Mouse (Mus musculus) liver, embryonic 16.5 days (tissue): ENCODE measurements around the gene Gm9195. TPM values are rescaled to one million over a fixed set of nuclear protein-coding genes. Genes with fewer than 3 reads are reported as not detected.

Experiments used
- ATAC-seq: fragments of 200-750 bp; cut with Nextera tagmentation; 2 replicates; pipeline ENCODE4 v1.8.0; 2017; ENCODE audit warnings: low read depth, mild to moderate bottlenecking, moderate number of reproducible peaks, moderate library complexity
- H3K27ac ChIP-seq: fragments of 300-500 bp; sonication (generic); 2 replicates; pipeline ENCODE4 v1.5.1; 2014; ENCODE audit warnings: mild to moderate bottlenecking, low read length
- H3K27me3 ChIP-seq: fragments of 300-500 bp; sonication (generic); 2 replicates; pipeline ENCODE4 v1.6.1; 2014; ENCODE audit warnings: low read depth, low read length, mixed read lengths; ENCODE audit not compliant: control insufficient read depth, insufficient read depth
- H3K36me3 ChIP-seq: fragments of 300-500 bp; sonication (generic); 2 replicates; pipeline ENCODE4 v1.6.1; 2014; ENCODE audit warnings: mild to moderate bottlenecking; ENCODE audit not compliant: control insufficient read depth, insufficient read depth
- H3K4me1 ChIP-seq: fragments of 300-500 bp; sonication (generic); 2 replicates; pipeline ENCODE4 v1.6.1; 2014; ENCODE audit warnings: low read depth, low read length, mixed read lengths; ENCODE audit not compliant: control insufficient read depth
- H3K4me2 ChIP-seq: fragments of 300-500 bp; sonication (generic); 2 replicates; pipeline ENCODE4 v1.6.1; 2014; ENCODE audit warnings: low read depth, low read length, mixed read lengths
- H3K4me3 ChIP-seq: fragments of 300-500 bp; sonication (generic); 2 replicates; pipeline ENCODE4 v1.5.1; 2014; ENCODE audit warnings: low read depth, mild to moderate bottlenecking, low read length
- H3K9ac ChIP-seq: fragments of 300-500 bp; sonication (generic); 2 replicates; pipeline ENCODE4 v1.6.1; 2014; ENCODE audit warnings: low read depth, low read length
- H3K9me3 ChIP-seq: fragments of 300-500 bp; sonication (generic); replicated peaks from 2 replicates; pipeline ENCODE4 v1.6.1; 2016; ENCODE audit warnings: low read length; ENCODE audit not compliant: control insufficient read depth
- whole genome bisulfite sequencing: fragments of 180-500 bp; shearing (Covaris S2); extraction: QIAGEN DNeasy Blood & Tissue Kit; methylation state at CpG from one replicate; pipeline ENCODE4 v1.1.7; 2014; ENCODE audit not compliant: insufficient replicate concordance; 5-methylcytosine and 5-hydroxymethylcytosine counted together
- polyA plus RNA-seq: library from polyadenylated mRNA; unstranded; fragments of >200 nt; fragmentation: Nextera tagmentation; extraction: Ambion mirVana; gene quantifications from 2 replicates; pipeline ENCODE4 v1.2.1, GENCODE M21; 2015

Gene Gm9195
- polyA plus RNA-seq, 1 experiment from 2014 or later = not detected

DNA sequence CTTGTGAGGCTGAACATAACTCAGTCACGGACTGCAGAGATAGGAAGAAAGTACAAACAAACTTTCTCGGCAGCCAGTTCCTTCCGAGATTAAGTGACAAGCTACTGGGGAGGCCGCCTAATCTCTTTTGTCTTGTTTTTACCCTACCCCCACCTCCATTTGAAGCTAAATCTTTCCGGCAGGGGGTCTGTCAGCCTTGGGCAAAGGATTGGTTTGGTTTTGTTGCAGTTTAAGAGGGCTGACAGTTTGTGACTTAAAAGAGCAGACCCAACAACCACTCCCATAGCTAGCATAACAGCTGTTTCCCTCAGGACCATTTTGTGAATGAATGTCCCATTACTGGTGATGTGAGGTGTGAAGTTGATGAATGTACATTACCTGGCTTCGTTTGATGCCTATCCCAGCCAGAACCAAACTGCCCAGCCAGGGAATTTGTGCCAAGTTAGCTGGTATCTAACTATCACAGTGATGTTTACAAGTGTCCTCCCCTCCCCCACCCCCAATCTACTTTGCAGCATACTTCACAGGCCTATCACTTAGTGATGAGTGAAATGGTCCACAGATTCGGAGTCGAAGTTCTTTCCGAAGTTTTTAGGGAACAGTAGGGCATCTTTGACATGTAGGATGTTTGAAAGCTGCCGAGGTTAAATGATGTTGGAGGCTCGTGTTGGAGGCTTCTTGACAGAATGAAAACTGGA is 15.2 kb upstream of the Gm9195 start:
- Histone ChIP-seq H3K4me3 (0 out of 2 replicates have a peak overlapping the region, but pooled peaks have one; percentile 19), H3K4me2 (peak overlapping the region; percentile 49), H3K27ac (no peak overlapping the region), H3K27me3 (no peaks in the 10 kb centered on the region), H3K9ac (no peak overlapping the region), H3K9me3 (no peaks in the 10 kb centered on the region), H3K36me3 (no peaks in the 10 kb centered on the region), H3K4me1 (no peaks in the 10 kb centered on the region)
- ATAC-seq = no peak
- 23% methylated on average over 11 of the region's 11 CpGs for WGBS

DNA sequence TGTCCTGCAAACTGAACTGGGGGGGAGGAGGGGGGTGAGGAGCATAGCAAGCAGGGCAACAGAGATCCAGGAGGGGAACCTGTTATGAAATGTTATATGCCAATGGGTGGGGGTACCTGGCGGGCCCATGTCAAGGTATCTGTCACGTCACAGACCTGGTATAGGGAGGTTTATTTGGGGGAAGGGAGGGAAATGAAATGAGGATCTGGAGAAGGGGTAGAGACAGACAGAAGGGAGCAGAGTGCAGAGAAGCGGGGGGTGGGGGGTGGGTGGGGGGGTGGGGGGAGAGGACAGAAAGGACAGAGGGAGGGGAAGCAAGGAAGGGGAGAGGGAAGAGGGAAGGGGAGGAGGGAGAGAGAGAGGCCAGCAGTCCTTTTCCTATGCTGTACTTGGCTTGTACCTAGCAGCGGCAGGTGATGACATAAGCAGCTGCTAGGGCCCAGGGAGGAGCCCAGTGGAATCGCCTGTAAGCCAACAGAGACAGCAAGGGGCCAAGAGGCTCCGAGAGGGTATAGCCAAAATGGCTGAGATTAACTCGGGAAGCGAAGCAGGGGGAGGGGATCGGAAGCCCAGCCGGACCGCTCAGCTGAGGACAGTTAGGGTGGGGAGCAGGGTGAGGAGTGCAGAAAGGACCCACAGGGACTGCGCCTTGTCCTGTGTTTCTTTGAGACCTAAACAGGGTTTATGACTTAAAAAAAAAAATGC is 14.5 kb upstream of the Gm9195 start:
- WGBS = 13% methylated on average over 12 of the region's 12 CpGs
- ATAC-seq = no peak
- Histone ChIP-seq H3K27me3 (no peaks in the 10 kb centered on the region), H3K4me2 (peak overlapping the region; percentile 49), H3K9ac (no peak overlapping the region), H3K36me3 (no peaks in the 10 kb centered on the region), H3K9me3 (no peaks in the 10 kb centered on the region), H3K4me3 (peak overlapping the region; percentile 19; the same call in 1 of the 2 replicates), H3K4me1 (no peaks in the 10 kb centered on the region), H3K27ac (no peak overlapping the region)

DNA sequence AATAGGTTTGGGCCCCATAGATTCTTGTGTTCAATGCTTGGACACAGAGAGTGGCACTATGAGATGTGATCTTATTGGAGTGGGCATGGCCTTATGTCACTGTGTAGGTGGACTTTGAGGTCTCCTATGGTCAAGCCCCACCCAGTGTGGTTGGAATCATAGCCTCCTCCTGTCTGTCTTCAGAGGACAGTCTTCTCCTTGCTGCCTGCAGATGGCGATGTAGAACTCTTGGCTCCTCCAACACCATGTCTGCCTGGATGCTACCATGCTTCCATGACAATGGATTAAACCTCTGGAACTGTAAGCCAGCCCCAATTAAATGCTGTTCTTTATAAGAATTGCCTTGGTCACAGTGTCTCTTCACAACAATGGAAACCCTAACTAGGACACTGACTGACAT is 13.3 kb upstream of the Gm9195 start:
- no peak overlapping the region for H3K9ac ChIP-seq
- WGBS = 59% methylated on average over 1 of the region's 1 CpGs

DNA sequence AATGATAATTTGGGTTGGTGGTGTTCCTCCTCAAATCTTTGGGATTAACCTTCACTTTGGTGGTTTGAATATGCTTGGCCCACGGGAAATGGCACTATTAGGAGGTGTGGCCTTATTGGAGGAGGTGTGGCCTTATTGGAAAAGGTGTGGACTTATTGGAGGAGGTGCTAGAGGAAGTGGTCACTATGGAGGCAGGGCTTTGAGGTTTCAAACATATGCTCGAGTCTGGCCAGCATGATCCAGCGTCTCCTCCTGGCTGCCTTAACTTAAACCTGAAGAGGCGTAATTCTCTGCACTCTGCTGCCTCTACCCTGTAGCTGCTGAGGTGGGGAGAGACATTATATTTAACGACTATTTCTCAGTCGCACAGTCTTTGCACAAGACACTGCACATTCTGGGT is 11.6 kb upstream of the Gm9195 start:
- H3K27me3 ChIP-seq = no peaks in the 10 kb centered on the region
- WGBS = 42% methylated on average over 6 of the region's 6 CpGs
- no peak for ATAC-seq
- H3K9me3 ChIP-seq = no peaks in the 10 kb centered on the region
- no peaks in the 10 kb centered on the region for H3K36me3 ChIP-seq
- no peak overlapping the region for H3K4me2 ChIP-seq
- H3K27ac ChIP-seq = no peak overlapping the region
- H3K4me3 ChIP-seq = no peak overlapping the region
- no peak overlapping the region for H3K9ac ChIP-seq
- H3K4me1 ChIP-seq = no peaks in the 10 kb centered on the region

More for the DNA sequence above, 13.3 kb upstream of the Gm9195 start:
- no peaks in the 10 kb centered on the region for H3K27me3 ChIP-seq
- no peak overlapping the region for H3K4me2 ChIP-seq
- no peak overlapping the region for H3K27ac ChIP-seq
- H3K4me1 ChIP-seq = no peaks in the 10 kb centered on the region
- H3K36me3 ChIP-seq = no peaks in the 10 kb centered on the region
- no peaks in the 10 kb centered on the region for H3K9me3 ChIP-seq
- no peak overlapping the region for H3K4me3 ChIP-seq
- no peak for ATAC-seq

DNA sequence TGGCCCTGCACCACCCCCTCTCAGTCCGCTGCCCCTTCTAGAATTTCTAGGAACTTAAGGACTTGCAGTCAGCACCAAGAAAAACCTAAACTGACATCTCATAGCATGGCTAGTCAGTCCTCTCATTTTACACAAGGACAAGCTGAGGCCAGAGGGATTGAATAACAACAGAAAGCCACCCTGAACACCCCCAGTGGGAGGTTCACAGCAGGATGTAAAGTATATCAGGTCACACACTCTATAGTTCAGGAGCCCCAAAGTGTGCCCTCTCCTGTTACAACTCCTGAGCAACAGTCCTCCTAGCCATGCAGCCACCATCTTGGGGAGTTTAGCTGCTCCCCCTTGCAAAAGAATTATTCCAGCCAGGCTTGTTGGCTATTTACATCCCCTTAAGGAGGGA is 2.1 kb upstream of the Gm9195 start:
- ATAC-seq = no peak

DNA sequence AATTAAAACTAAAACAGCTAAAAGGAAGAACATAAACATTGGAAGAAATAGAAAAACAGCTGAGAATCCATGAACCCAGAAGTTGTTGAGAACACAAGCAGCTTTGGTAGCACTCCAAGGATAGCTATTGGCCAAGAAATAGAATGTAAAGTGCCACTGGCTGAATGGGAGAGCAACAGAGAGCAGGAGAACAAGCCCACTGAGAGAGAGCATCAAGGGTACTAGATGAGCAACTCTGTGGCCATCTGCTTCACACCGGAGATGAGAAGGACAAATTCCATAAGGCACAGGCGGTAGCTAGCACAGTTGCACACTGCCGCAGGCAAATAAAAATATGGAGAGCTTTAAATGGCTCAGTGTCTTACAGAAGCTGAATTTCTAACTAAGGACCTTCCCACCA is 1.3 kb downstream of the Gm9195 start:
- WGBS = 66% methylated on average over 3 of the region's 3 CpGs
- no peak overlapping the region for H3K9ac ChIP-seq
- H3K4me1 ChIP-seq = no peaks in the 10 kb centered on the region
- no peaks in the 10 kb centered on the region for H3K9me3 ChIP-seq
- no peak for ATAC-seq
- no peak overlapping the region for H3K4me2 ChIP-seq
- no peak overlapping the region for H3K27ac ChIP-seq
- no peaks in the 10 kb centered on the region for H3K36me3 ChIP-seq
- H3K27me3 ChIP-seq = no peaks in the 10 kb centered on the region
- H3K4me3 ChIP-seq = no peak overlapping the region

More for the DNA sequence above, 2.1 kb upstream of the Gm9195 start:
- Histone ChIP-seq H3K4me1 (no peaks in the 10 kb centered on the region), H3K27ac (no peak overlapping the region), H3K4me3 (no peak overlapping the region), H3K27me3 (no peaks in the 10 kb centered on the region), H3K4me2 (no peak overlapping the region), H3K9ac (no peak overlapping the region), H3K36me3 (no peaks in the 10 kb centered on the region), H3K9me3 (no peaks in the 10 kb centered on the region)
- 60% methylated on average over 1 of the region's 1 CpGs for WGBS

DNA sequence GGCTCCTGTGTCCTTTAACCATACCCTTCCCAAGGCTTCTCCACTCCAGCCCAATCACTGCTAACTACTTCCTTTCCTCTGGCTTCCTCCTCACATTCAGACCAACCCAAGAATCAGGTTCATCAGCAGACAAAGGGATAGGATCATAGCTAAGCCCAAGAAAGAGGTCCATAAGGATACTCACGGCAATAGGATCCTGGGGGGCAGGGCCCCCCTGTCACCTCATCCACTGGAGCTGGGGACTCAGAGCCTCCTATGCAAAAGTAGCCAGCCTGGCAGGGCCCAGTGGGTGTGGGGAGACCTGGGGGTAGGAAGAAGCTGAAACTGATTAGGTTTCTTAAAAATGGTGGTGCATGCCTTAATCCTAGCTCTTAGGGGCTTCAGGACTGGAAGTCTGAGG is 17.1 kb downstream of the Gm9195 start:
- ATAC-seq = no peak
- Histone ChIP-seq H3K27ac (no peak overlapping the region), H3K9ac (no peak overlapping the region), H3K9me3 (no peaks in the 10 kb centered on the region), H3K4me3 (no peak overlapping the region), H3K27me3 (no peaks in the 10 kb centered on the region), H3K36me3 (no peaks in the 10 kb centered on the region), H3K4me2 (no peak overlapping the region), H3K4me1 (no peaks in the 10 kb centered on the region)
- WGBS = 71% methylated on average over 1 of the region's 1 CpGs

DNA sequence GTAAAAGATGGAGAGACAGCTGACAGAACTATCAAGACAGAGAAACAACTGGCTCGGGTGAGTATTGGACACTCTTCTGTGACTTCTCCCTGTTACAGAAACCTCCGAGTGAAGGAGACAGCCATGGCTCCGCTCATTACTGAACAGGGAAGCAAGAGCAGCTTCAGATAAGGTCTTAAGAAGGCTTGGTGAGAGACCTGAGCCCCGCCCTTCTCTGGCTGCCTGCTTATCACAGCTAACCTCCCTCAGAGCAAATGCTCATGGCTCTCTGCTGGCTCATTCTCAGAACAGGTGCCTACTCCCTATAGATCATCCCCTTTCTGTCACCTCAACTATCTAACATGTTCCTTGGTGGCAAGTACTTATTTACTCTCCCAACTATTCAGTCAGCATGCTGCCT is 23.2 kb downstream of the Gm9195 start:
- 16% methylated on average over 4 of the region's 4 CpGs for WGBS
- no peaks in the 10 kb centered on the region for H3K27me3 ChIP-seq
- no peak overlapping the region for H3K9ac ChIP-seq
- no peak overlapping the region for H3K4me3 ChIP-seq
- H3K27ac ChIP-seq = no peak overlapping the region
- no peak overlapping the region for H3K4me2 ChIP-seq
- no peaks in the 10 kb centered on the region for H3K36me3 ChIP-seq
- ATAC-seq = no peak
- H3K4me1 ChIP-seq = no peaks in the 10 kb centered on the region
- no peaks in the 10 kb centered on the region for H3K9me3 ChIP-seq

DNA sequence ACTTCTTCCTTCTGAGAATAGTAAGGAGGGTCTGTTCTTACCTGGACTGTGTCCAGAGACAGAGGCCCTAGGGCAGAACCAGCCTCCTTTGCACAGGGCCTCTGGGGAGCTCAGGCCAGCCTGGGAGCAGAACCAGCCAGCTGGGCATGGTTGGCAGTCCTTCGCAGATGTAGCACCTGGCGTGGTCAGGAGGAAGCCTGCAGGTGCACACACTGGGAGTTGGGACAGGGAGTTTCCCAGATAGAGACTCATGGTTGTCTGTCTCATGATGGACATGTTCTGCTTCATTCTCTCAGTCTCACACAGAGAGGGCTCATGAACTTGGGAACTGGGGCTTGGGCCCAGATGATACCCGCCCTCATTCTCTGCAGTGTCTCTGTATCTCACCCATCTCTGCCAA is 25.3 kb downstream of the Gm9195 start:
- H3K27ac ChIP-seq = no peak overlapping the region
- no peak overlapping the region for H3K4me3 ChIP-seq
- H3K36me3 ChIP-seq = no peaks in the 10 kb centered on the region
- WGBS = 73% methylated on average over 3 of the region's 3 CpGs
- no peak overlapping the region for H3K9ac ChIP-seq
- no peaks in the 10 kb centered on the region for H3K4me1 ChIP-seq
- H3K9me3 ChIP-seq = no peaks in the 10 kb centered on the region
- no peak for ATAC-seq
- no peak overlapping the region for H3K4me2 ChIP-seq
- H3K27me3 ChIP-seq = no peaks in the 10 kb centered on the region
